Mouse (Mus musculus) heart, postnatal 4 days (tissue): ENCODE results near the gene Hist2h3c1. TPM values are rescaled to one million over a fixed set of nuclear protein-coding genes. Genes with fewer than 3 reads are reported as not detected.
"Not testable (repeated sequence)": the region's sequence is repeated elsewhere in the genome, so short reads cannot be mapped to it uniquely, and the experiment has no call there.

Experiments used
- DNase-seq: peaks from one replicate; pipeline ENCODE4 v3.0.0; 2021
- total RNA-seq, 2 experiments: library from RNA; stranded (reverse); gene quantifications; 2 replicates each; pipeline ENCODE4 v1.2.3; 2021

The Hist2h3c1 gene
- total RNA-seq, result under 1 TPM; 0.16 to 0.81 TPM

- DNase-seq, result not testable (repeated sequence)
Observed at GRCm38 (mm10) chr3:96246427-96246856, at the start of gene Hist2h3c1. Gene Hist2h3c1, plus strand, starts transcription at chr3:96246685.

GRCm38 (mm10) chr3:96197129-96197749 is 49.2 kb upstream of the Hist2h3c1 start:
- DNase-seq, result peak; percentile 86

- DNase-seq, result no peak
Observed at GRCm38 (mm10) chr3:96198181-96198580, 48.3 kb upstream of the Hist2h3c1 start.

- DNase-seq, result not testable (repeated sequence)
Observed at GRCm38 (mm10) chr3:96198601-96199251, 47.8 kb upstream of the Hist2h3c1 start.

GRCm38 (mm10) chr3:96199731-96200130 is 46.8 kb upstream of the Hist2h3c1 start:
- DNase-seq, result no peak

- DNase-seq, result no peak
Observed at GRCm38 (mm10) chr3:96207819-96208218, 38.7 kb upstream of the Hist2h3c1 start.

GRCm38 (mm10) chr3:96209242-96209641 is 37.2 kb upstream of the Hist2h3c1 start:
- DNase-seq, result peak; percentile 43

GRCm38 (mm10) chr3:96219191-96219641 is 27.3 kb upstream of the Hist2h3c1 start:
- DNase-seq, result peak; percentile 25

GRCm38 (mm10) chr3:96219661-96220130 is 26.8 kb upstream of the Hist2h3c1 start, which contains the start of the genes Bola1 and Hist2h2ab:
Gene Bola1, minus strand, starts transcription at chr3:96219709.
Gene Hist2h2ab, plus strand, starts transcription at chr3:96219865.
- peak; percentile 68 for DNase-seq

GRCm38 (mm10) chr3:96220131-96220764 is 26.2 kb upstream of the Hist2h3c1 start:
- DNase-seq, result not testable (repeated sequence)

GRCm38 (mm10) chr3:96220765-96221639 is 25.5 kb upstream of the Hist2h3c1 start, which contains the start of the genes Hist2h2ac and Hist2h2be:
Gene Hist2h2ac, minus strand, starts transcription at chr3:96220880.
Gene Hist2h2be, plus strand, starts transcription at chr3:96221119.
- DNase-seq, result peak; percentile 80

GRCm38 (mm10) chr3:96221640-96222038 is 24.8 kb upstream of the Hist2h3c1 start:
- no peak for DNase-seq

GRCm38 (mm10) chr3:96222774-96223173 is 23.7 kb upstream of the Hist2h3c1 start:
- DNase-seq, result no peak

GRCm38 (mm10) chr3:96225421-96225820 is 21.1 kb upstream of the Hist2h3c1 start:
- DNase-seq, result no peak

- DNase-seq, result no peak
Observed at GRCm38 (mm10) chr3:96226695-96227648, 19.5 kb upstream of the Hist2h3c1 start.

- DNase-seq, result no peak
Observed at GRCm38 (mm10) chr3:96228828-96229227, 17.7 kb upstream of the Hist2h3c1 start.

GRCm38 (mm10) chr3:96230404-96230803 is 16.1 kb upstream of the Hist2h3c1 start:
- no peak for DNase-seq

- DNase-seq, result no peak
Observed at GRCm38 (mm10) chr3:96230910-96231757, 15.4 kb upstream of the Hist2h3c1 start.

- DNase-seq, result no peak
Observed at GRCm38 (mm10) chr3:96231758-96232120, 14.7 kb upstream of the Hist2h3c1 start.

- no peak for DNase-seq
Observed at GRCm38 (mm10) chr3:96234914-96235313, 11.6 kb upstream of the Hist2h3c1 start.
